Mouse (Mus musculus) brain, adult 2 months (tissue): Measurements from ENCODE around the gene Sephs1.
"Not testable (repeated sequence)": the region's sequence is repeated elsewhere in the genome, so short reads cannot be mapped to it uniquely, and the experiment has no call there.

ENCODE experiments used
- DNase-seq: peaks from one replicate; pipeline ENCODE4 v3.0.0; 2011; ENCODE audit warnings: low read depth, low spot score

Gene Sephs1

GRCm38 (mm10) chr2:4907916-4908315, 26.6 kb downstream of the Sephs1 start:
- no peak for DNase-seq

GRCm38 (mm10) chr2:4908771-4909315, 27.5 kb downstream of the Sephs1 start:
- DNase-seq = no peak

- no peak for DNase-seq
Observed at GRCm38 (mm10) chr2:4909909-4910308, 28.5 kb downstream of the Sephs1 start.

GRCm38 (mm10) chr2:4910521-4910920, 29.2 kb downstream of the Sephs1 start:
- DNase-seq = no peak

GRCm38 (mm10) chr2:4913949-4914348, 32.6 kb downstream of the Sephs1 start:
- DNase-seq = no peak

GRCm38 (mm10) chr2:4916037-4916436, 34.7 kb downstream of the Sephs1 start:
- DNase-seq = no peak

GRCm38 (mm10) chr2:4917326-4918021, 36.1 kb downstream of the Sephs1 start:
- DNase-seq = peak; percentile 84

GRCm38 (mm10) chr2:4918860-4919739, 37.7 kb downstream of the Sephs1 start, which contains the start of gene Phyh:
Gene Phyh (plus strand): TSS chr2:4919019.
- DNase-seq = peak; percentile 94

GRCm38 (mm10) chr2:4921019-4921418, 39.7 kb downstream of the Sephs1 start:
- DNase-seq = no peak

- no peak for DNase-seq
Observed at GRCm38 (mm10) chr2:4922476-4923164, 41.3 kb downstream of the Sephs1 start.

- DNase-seq = no peak
Observed at GRCm38 (mm10) chr2:4927391-4927790, 46.0 kb downstream of the Sephs1 start.

GRCm38 (mm10) chr2:4929230-4929629, 47.9 kb downstream of the Sephs1 start:
- no peak for DNase-seq

- no peak for DNase-seq
Observed at GRCm38 (mm10) chr2:4934516-4934915, 53.2 kb downstream of the Sephs1 start.

GRCm38 (mm10) chr2:4937931-4938330, 56.6 kb downstream of the Sephs1 start:
- no peak for DNase-seq

GRCm38 (mm10) chr2:4940861-4941260, 59.5 kb downstream of the Sephs1 start:
- DNase-seq = no peak

GRCm38 (mm10) chr2:4949691-4950090, 68.3 kb downstream of the Sephs1 start:
- not testable (repeated sequence) for DNase-seq

GRCm38 (mm10) chr2:4950986-4951385, 69.6 kb downstream of the Sephs1 start:
- no peak for DNase-seq

GRCm38 (mm10) chr2:4954216-4954760, 72.9 kb downstream of the Sephs1 start:
- DNase-seq = no peak

- DNase-seq = no peak
Observed at GRCm38 (mm10) chr2:4958039-4958438, 76.7 kb downstream of the Sephs1 start.
